Mouse (Mus musculus): ENCODE data around the gene Ace. TPM values are rescaled to one million over a fixed set of nuclear protein-coding genes. Genes with fewer than 3 reads are reported as not detected.

Ace gene
- total RNA-seq (2012; rRNA removed) (not detected in 2 replicates), polyA plus RNA-seq (2012; ENCODE audit: insufficient read depth in 1 of 2, insufficient read length in 2 of 2, low read depth in 1 of 2, low replicate concordance in 2 of 2, missing spikeins in 1 of 2) (not detected)

GRCm38 (mm10) chr11:105967741-105968574 lies at the start of gene Ace:
TSS of gene Ace (plus strand) at chr11:105967945.
- H3K4me1 ChIP-seq (ENCODE audit: control insufficient read depth in 1 of 2, insufficient read depth in 2 of 2, low read length in 2 of 2) = no peaks in the 10 kb centered on the region
- TF ChIP-seq NELFE (IDR thresholded peaks at IDR 0.05; ENCODE audit: low read depth, low read length) (no peak), POLR2A (IDR thresholded peaks at IDR 0.05; ENCODE audit: control insufficient read depth in 1 of 2, insufficient read depth in 1 of 2, low read depth in 1 of 2, low read length in 2 of 2, poor library complexity in 1 of 2) (no peak)
- H3K27ac ChIP-seq (ENCODE audit: control insufficient read depth, low read depth, low read length) = no peak within 1 kb of the TSS
- no peaks in the 10 kb centered on the region for H3K79me2 ChIP-seq (ENCODE audit: control insufficient read depth, insufficient read depth, low read length, poor library complexity)
- no peak within 1 kb of the TSS for H3K9ac ChIP-seq (ENCODE audit: control insufficient read depth, low read depth, low read length, poor library complexity, severe bottlenecking)
- no peak within 1 kb of the TSS for H3K4me3 ChIP-seq (ENCODE audit: control insufficient read depth in 1 of 2, insufficient read depth in 1 of 2, low read depth in 2 of 2, low read length in 2 of 2)
- DNase-seq (ENCODE audit: low read depth, low spot score) = no peak
- H3K27me3 ChIP-seq (ENCODE audit: control insufficient read depth in 1 of 2, insufficient read depth in 2 of 2, low read length in 2 of 2) = peaks cover 0 to 2% of the 10 kb centered on the region in 2 experiments; a peak in 2 of 4 replicates
- no peaks in the 10 kb centered on the region for H3K36me3 ChIP-seq (ENCODE audit: control insufficient read depth in 1 of 2, insufficient read depth in 2 of 2, low read length in 2 of 2)
- no peaks in the 10 kb centered on the region for H3K9me3 ChIP-seq (replicated peaks; ENCODE audit: insufficient read depth, low read length)

- Histone ChIP-seq H3K36me3 (ENCODE audit: control insufficient read depth in 1 of 2, insufficient read depth in 2 of 2, low read length in 2 of 2) (peaks cover 0 to 6% of the 10 kb centered on the region in 2 experiments; a peak in 2 of 4 replicates), H3K27ac (ENCODE audit: control insufficient read depth, low read depth, low read length) (no peak overlapping the region), H3K4me1 (ENCODE audit: control insufficient read depth in 1 of 2, insufficient read depth in 2 of 2, low read length in 2 of 2) (peaks cover 0 to 26% of the 10 kb centered on the region in 2 experiments; a peak in 3 of 4 replicates), H3K9me3 (replicated peaks; ENCODE audit: insufficient read depth, low read length) (no peaks in the 10 kb centered on the region), H3K79me2 (ENCODE audit: control insufficient read depth, insufficient read depth, low read length, poor library complexity) (no peaks in the 10 kb centered on the region), H3K9ac (ENCODE audit: control insufficient read depth, low read depth, low read length, poor library complexity, severe bottlenecking) (no peak overlapping the region), H3K4me3 (ENCODE audit: control insufficient read depth in 1 of 2, insufficient read depth in 1 of 2, low read depth in 2 of 2, low read length in 2 of 2) (no peak overlapping the region), H3K27me3 (ENCODE audit: control insufficient read depth in 1 of 2, insufficient read depth in 2 of 2, low read length in 2 of 2) (peaks cover 3 to 13% of the 10 kb centered on the region in 2 experiments)
- DNase-seq (ENCODE audit: low read depth, low spot score) = peak; percentile 57
- TF ChIP-seq MAX (IDR thresholded peaks at IDR 0.05; ENCODE audit: low read length) (peak; percentile 67; the same call in 1 of the 2 replicates), MAZ (IDR thresholded peaks at IDR 0.05; ENCODE audit: low read depth, low read length) (no peak), ELF1 (IDR thresholded peaks at IDR 0.05; ENCODE audit: low read depth, low read length) (0 out of 2 replicates have a peak, but pooled peaks have one; percentile 10), USF1 (IDR thresholded peaks at IDR 0.05; ENCODE audit: low read depth, low read length) (peak; percentile 75), USF2 (IDR thresholded peaks at IDR 0.05; ENCODE audit: borderline replicate concordance in 1 of 2, insufficient read depth in 1 of 2, low read depth in 1 of 2, low read length in 2 of 2) (0 out of 4 replicates have a peak, but pooled peaks of 1 of the 2 experiments have one; percentile 9)
These were observed 47.5 kb upstream of the Ace start for GRCm38 (mm10) chr11:105920098-105920785.

DNA sequence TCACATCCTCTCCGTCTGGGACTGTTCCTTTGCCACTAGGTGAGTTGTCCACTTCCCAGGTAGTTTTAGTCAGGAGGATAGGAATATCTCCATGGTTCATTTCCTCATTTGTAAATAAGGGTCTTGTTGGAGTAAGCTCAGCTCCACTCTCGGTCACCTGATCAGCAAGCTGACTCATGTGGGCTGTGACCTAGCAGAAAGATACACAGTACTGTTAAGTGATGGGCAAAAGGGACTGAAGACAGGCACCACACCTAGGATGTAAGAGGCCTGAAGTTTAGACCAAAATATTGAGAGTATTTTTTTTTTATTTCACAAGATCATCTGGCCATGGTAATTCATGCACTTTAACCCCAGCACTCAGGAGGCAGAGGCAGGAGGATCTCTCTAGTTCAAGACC lies 46.9 kb upstream of the Ace start:
- Histone ChIP-seq H3K9ac (ENCODE audit: control insufficient read depth, low read depth, low read length, poor library complexity, severe bottlenecking) (no peak overlapping the region), H3K79me2 (ENCODE audit: control insufficient read depth, insufficient read depth, low read length, poor library complexity) (no peaks in the 10 kb centered on the region), H3K36me3 (ENCODE audit: control insufficient read depth in 1 of 2, insufficient read depth in 2 of 2, low read length in 2 of 2) (peaks cover 0 to 6% of the 10 kb centered on the region in 2 experiments; a peak in 2 of 4 replicates), H3K27ac (ENCODE audit: control insufficient read depth, low read depth, low read length) (no peak overlapping the region), H3K27me3 (ENCODE audit: control insufficient read depth in 1 of 2, insufficient read depth in 2 of 2, low read length in 2 of 2) (peaks cover 3 to 10% of the 10 kb centered on the region in 2 experiments), H3K4me3 (ENCODE audit: control insufficient read depth in 1 of 2, insufficient read depth in 1 of 2, low read depth in 2 of 2, low read length in 2 of 2) (no peak overlapping the region), H3K9me3 (replicated peaks; ENCODE audit: insufficient read depth, low read length) (no peaks in the 10 kb centered on the region), H3K4me1 (ENCODE audit: control insufficient read depth in 1 of 2, insufficient read depth in 2 of 2, low read length in 2 of 2) (peaks cover 0 to 26% of the 10 kb centered on the region in 2 experiments; a peak in 3 of 4 replicates)
- TF ChIP-seq USF1 (IDR thresholded peaks at IDR 0.05; ENCODE audit: low read depth, low read length) = peak; percentile 36; the same call in 1 of the 2 replicates
- TF ChIP-seq ZKSCAN1 (IDR thresholded peaks at IDR 0.05; ENCODE audit: low read depth, low read length) = no peak
- peak; percentile 25 for DNase-seq (ENCODE audit: low read depth, low spot score)

Data from MEL (cell line).